Mouse (Mus musculus): ENCODE data around the gene Eci3. TPM values are rescaled to one million over a fixed set of nuclear protein-coding genes. Genes with fewer than 3 reads are reported as not detected.
A peak's percentile ranks its signal among the peaks of the same experiment; 100 is the strongest.
"Not testable (repeated sequence)": the region's sequence is repeated elsewhere in the genome, so short reads cannot be mapped to it uniquely, and the experiment has no call there.

Gene Eci3
- polyA plus RNA-seq (2015; fragmentation: Nextera tagmentation; extraction: Ambion mirVana), result 0.30 and 0.75 TPM in 2 replicates

DNA sequence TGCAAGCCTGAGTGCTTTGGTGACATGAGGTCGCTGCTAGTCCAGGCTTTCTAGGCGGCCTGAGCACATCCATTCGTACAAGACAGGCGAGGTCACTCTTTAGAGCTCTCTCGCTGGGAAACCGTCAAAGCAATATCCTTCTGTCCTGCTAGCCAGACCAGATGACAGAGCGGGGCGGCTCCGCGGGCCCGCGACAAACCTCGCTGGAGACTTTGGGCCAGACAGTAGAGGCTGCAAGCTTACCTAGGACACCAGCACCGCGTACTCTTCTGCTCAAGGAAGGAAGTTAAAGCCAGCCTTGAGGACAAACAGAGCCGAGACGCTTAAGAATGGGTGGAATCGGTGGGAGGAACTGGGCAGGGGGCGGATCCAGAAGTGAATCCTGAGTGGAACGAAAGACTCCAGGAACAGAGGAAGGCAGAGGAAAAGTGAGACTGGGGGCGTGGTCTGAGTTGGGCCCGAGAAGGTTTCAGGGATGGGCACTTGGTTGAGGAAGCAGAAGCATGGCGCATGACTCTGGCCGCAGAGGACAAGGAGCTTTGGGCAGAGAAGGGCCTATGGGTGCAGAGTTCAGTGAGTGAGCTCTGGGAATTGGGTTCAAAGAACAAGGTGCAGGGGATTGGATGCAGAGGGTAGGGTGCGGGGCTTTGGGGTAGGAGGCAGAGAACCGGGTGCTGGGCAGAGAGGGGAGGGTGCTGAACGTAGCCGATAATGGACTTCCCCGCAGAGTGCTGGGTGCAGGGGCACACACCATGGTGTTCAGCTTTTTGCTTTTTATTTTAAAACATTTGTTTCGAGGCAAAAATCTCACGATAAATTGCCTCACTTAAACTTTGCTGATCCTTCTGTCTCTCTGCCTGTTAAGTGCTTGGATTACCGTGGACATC is at the start of gene Eci3:
Gene Eci3 (minus strand): TSS at position 300 of the 887 bp plus-strand sequence.
- Histone ChIP-seq H3K36me3 (no peaks in the 10 kb centered on the region), H3K9ac (peak within 1 kb of the TSS; percentile 56), H3K9me3 (replicated peaks) (no peaks in the 10 kb centered on the region), H3K4me3 (peak within 1 kb of the TSS; percentile 55), H3K27ac (no peak within 1 kb of the TSS), H3K4me2 (peak within 1 kb of the TSS; percentile 92), H3K4me1 (replicated peaks) (peaks cover 12% of the 10 kb centered on the region), H3K27me3 (peaks cover 13% of the 10 kb centered on the region)
- WGBS, result 4% methylated on average over 32 of the region's 32 CpGs
- no peak for ATAC-seq (replicated peaks; ENCODE audit: insufficient number of reproducible peaks, insufficient read depth, low FRiP score, low read depth)

DNA sequence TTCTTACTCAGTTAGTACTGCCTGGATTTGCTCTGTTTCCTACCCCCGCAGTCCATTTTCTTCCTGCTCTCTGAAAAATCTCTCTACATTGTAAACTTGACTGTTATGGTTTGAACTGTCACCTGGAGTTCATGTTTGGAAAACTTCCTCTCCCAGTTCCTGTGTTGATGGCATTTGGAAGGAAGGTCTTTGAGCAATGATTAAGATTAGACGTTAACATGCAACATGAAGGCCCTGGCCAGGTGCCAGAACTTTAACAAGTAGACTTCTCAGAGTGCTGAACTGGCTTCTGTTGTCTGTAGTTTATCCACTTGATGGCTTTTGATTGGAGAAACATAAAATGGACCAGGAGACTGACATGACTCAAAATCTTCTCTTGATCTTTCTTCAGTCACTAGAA is 32.3 kb upstream of the Eci3 start:
- no peaks in the 10 kb centered on the region for H3K36me3 ChIP-seq
- no peak overlapping the region for H3K4me3 ChIP-seq
- no peak overlapping the region for H3K4me2 ChIP-seq
- no peaks in the 10 kb centered on the region for H3K27me3 ChIP-seq
- H3K9ac ChIP-seq, result no peak overlapping the region
- 45% methylated on average over 2 of the region's 2 CpGs for WGBS
- ATAC-seq (replicated peaks; ENCODE audit: insufficient number of reproducible peaks, insufficient read depth, low FRiP score, low read depth), result no peak
- peaks cover 16% of the 10 kb centered on the region for H3K4me1 ChIP-seq (replicated peaks)
- no peaks in the 10 kb centered on the region for H3K9me3 ChIP-seq (replicated peaks)
- H3K27ac ChIP-seq, result no peak overlapping the region

DNA sequence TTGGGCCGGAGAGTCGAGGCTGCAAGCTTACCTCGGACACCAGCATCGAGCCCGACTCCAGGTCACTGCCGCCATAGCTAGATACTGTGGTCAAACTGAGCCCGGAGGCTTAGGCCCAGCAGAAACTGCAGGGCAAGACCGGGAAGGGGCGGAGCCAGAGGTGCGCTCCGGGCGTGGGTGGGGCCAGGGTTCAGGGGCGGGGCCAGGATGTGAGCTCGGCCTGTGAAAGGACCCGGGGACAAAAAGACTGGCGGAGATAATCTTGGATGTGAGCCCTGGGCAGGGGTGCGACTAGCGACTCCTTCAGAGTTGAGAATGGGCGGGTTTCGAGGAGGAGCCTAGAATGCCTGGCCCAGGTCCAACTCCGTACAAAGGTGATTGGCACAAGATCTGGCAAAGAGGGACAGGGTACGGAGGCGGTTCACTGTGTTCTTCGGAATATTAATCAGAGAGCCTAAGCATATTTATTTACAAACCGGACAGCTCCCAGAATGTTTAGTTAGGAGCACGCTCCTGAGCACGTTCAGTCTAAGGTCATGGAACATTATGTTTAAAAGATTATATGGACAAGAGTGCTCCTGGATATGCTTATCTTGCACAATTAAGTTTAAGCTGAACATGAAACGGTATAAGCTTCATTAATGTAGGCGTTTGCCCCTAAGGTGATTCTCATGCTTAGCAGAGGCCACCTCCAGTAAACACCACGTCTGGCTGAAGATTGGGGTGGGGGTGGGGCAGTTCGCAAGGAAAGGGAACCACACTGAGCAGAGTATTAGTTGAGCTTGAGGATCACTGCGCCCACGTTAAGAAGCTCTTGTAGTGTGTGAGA is 30.6 kb upstream of the Eci3 start:
- H3K27me3 ChIP-seq, result no peaks in the 10 kb centered on the region
- ATAC-seq (replicated peaks; ENCODE audit: insufficient number of reproducible peaks, insufficient read depth, low FRiP score, low read depth), result peak; percentile 98
- peaks cover 13% of the 10 kb centered on the region for H3K36me3 ChIP-seq
- peak overlapping the region; percentile 90 for H3K27ac ChIP-seq
- 2% methylated on average over 33 of the region's 33 CpGs for WGBS
- peak overlapping the region; percentile 79 for H3K9ac ChIP-seq
- no peaks in the 10 kb centered on the region for H3K9me3 ChIP-seq (replicated peaks)
- peaks cover 16% of the 10 kb centered on the region for H3K4me1 ChIP-seq (replicated peaks)
- H3K4me3 ChIP-seq, result peak overlapping the region; percentile 64
- peak overlapping the region; percentile 76 for H3K4me2 ChIP-seq

DNA sequence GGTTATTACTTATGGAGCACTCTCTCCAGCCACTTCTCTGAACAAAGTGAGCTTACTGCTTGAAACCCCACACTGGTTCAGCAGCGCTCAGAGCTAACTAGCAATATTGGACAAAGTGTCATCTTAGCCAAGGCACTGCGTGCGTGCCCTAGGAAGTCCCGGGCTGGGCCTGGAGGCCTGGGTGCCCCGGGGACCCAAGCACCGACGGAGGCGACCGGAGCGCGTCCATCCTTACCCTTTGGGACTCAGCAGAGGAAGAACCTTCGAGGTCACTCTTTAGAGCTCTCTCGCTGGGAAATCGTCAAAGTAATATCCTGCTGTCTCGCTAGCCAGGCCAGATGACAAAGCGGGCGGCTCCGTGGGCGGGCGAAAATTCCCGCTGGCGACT is 30.0 kb upstream of the Eci3 start:
- under 1% methylated on average over 22 of the region's 22 CpGs for WGBS
- peaks cover 16% of the 10 kb centered on the region for H3K4me1 ChIP-seq (replicated peaks)
- H3K36me3 ChIP-seq, result peaks cover 18% of the 10 kb centered on the region
- no peaks in the 10 kb centered on the region for H3K27me3 ChIP-seq
- H3K4me3 ChIP-seq, result peak overlapping the region; percentile 64
- peak; percentile 54 for ATAC-seq (replicated peaks; ENCODE audit: insufficient number of reproducible peaks, insufficient read depth, low FRiP score, low read depth)
- H3K4me2 ChIP-seq, result peak overlapping the region; percentile 76
- H3K9ac ChIP-seq, result peak overlapping the region; percentile 79
- peak overlapping the region; percentile 90 for H3K27ac ChIP-seq
- no peaks in the 10 kb centered on the region for H3K9me3 ChIP-seq (replicated peaks)

DNA sequence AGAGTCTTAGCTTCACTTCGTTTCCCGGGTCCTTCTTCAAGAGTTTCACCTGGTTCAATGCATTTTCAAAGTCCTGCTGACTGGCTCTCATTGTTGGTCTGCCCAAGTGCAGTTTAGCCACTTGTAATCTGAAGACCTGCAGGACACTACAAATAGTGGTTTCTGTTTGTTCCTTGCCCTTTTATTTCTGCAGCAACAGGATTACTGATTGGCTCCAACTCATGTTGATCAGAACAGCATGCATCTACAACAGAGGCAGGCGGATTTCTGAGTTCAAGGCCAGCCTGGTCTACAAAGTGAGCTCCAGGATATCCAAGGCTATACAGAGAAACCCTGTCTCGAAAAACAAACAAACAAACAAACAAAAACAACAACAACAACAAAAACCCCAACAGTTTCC is 29.5 kb upstream of the Eci3 start:
- no peaks in the 10 kb centered on the region for H3K9me3 ChIP-seq (replicated peaks)
- H3K36me3 ChIP-seq, result peaks cover 23% of the 10 kb centered on the region
- 77% methylated on average over 4 of the region's 4 CpGs for WGBS
- H3K4me3 ChIP-seq, result peak overlapping the region; percentile 64
- H3K27ac ChIP-seq, result peak overlapping the region; percentile 90; the same call in 1 of the 2 replicates
- peaks cover 16% of the 10 kb centered on the region for H3K4me1 ChIP-seq (replicated peaks)
- ATAC-seq (replicated peaks; ENCODE audit: insufficient number of reproducible peaks, insufficient read depth, low FRiP score, low read depth), result no peak
- H3K4me2 ChIP-seq, result peak overlapping the region; percentile 76
- H3K9ac ChIP-seq, result peak overlapping the region; percentile 79
- no peaks in the 10 kb centered on the region for H3K27me3 ChIP-seq

DNA sequence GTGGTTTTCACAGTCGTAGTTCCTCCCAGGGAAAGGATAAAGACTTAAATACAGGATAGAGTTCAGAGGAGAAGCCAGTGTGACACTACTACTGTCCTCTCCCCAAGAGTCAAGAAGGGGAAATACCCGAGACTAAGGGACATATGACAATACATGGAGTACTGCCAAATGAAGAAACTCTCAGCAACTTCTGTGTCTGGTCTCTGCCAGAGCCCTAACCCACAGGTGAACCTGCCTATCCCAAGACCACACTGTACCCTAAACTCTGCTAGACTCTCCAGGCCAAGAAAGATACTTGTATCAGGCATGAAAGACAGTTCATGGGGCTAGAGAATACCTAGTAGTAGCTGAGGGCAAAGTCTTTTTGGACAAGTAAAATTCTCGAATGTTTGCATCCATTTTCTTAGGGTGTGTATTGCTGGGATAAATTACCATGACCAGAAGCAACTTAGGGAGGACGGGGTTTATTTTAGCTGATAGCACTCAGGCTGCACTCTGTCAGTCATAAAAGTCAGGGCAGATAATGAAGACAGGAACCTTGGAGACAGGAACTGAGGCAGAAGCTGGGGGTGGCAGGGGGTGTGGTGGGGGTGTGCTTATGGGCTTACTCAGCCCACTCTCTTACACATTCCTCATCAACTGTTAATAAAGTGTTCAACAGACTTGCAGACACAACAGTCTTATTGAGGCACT is 28.1 kb upstream of the Eci3 start:
- peaks cover 36% of the 10 kb centered on the region for H3K36me3 ChIP-seq
- H3K4me3 ChIP-seq, result no peak overlapping the region
- H3K4me1 ChIP-seq (replicated peaks), result peaks cover 16% of the 10 kb centered on the region
- H3K9ac ChIP-seq, result no peak overlapping the region
- 62% methylated on average over 4 of the region's 4 CpGs for WGBS
- no peak overlapping the region for H3K4me2 ChIP-seq
- ATAC-seq (replicated peaks; ENCODE audit: insufficient number of reproducible peaks, insufficient read depth, low FRiP score, low read depth), result no peak
- H3K27me3 ChIP-seq, result no peaks in the 10 kb centered on the region
- H3K9me3 ChIP-seq (replicated peaks), result no peaks in the 10 kb centered on the region
- no peak overlapping the region for H3K27ac ChIP-seq

DNA sequence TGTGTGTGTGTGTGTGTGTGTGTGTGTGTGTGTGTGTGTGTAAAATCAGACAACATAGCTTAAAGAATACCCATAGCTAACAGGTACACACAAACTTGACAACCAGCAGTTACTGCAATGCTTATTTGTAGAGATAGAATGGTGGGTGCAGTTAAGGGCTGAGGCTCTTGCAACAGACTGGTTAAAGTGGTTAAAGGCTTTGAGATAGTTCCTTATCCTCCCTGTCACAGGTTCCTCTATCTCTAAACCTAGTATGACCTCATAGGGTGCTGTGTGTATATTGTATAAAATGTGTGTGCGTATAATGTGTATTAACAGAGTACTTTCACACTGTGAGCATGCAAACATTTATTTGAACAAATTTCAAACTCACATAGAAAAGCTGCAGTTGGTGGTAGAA is 19.9 kb upstream of the Eci3 start:
- not testable (repeated sequence) for H3K27me3 ChIP-seq; H3K4me2 ChIP-seq; H3K27ac ChIP-seq; H3K4me3 ChIP-seq; H3K4me1 ChIP-seq (replicated peaks); H3K9me3 ChIP-seq (replicated peaks); H3K9ac ChIP-seq; ATAC-seq (replicated peaks; ENCODE audit: insufficient number of reproducible peaks, insufficient read depth, low FRiP score, low read depth)
- peaks cover 86% of the 10 kb centered on the region for H3K36me3 ChIP-seq
- WGBS, result 97% methylated on average over 1 of the region's 1 CpGs

DNA sequence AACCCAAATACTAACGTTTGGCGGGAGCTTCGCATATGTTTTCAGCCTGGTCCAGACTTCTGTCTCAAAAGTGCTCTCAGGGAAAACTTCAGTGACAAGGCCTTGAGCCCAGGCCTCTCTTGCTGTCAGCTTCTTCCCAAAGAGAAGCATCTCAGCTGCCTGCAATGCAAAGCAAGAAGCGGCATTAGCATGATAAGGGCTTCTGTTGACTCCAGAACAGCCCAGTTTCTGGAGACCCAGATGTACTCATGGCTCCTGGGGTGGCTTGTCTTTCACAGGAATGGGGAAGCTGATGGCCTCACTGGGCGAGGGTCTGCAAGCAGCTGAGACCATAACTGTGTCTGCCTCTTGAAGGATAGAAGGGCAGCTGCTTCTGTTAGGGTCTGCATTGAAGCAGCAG is 15.0 kb upstream of the Eci3 start:
- H3K36me3 ChIP-seq, result peaks cover 59% of the 10 kb centered on the region
- H3K4me1 ChIP-seq (replicated peaks); ATAC-seq (replicated peaks; ENCODE audit: insufficient number of reproducible peaks, insufficient read depth, low FRiP score, low read depth); H3K27me3 ChIP-seq; H3K9me3 ChIP-seq (replicated peaks); H3K9ac ChIP-seq; H3K27ac ChIP-seq; H3K4me3 ChIP-seq; H3K4me2 ChIP-seq: not testable (repeated sequence)
- 78% methylated on average over 5 of the region's 5 CpGs for WGBS

DNA sequence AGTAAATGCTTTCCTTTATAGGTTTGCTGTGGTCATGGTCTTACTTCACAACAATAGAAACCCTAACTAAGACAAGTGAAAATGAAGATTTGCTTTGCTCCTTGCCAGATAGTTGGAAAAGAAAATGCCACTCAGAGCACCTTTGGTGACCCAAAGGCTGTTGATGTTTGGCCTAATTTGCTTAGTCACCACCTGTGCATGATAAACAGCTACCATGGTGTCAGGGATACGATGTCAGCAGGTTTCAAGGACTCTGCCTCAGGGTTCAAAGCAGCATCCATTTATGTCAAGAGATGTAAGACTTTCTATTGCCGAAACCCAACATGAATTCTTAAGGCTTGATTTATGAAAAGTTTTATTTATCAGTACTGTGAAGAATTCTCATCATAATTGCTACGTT is 13.8 kb upstream of the Eci3 start:
- ATAC-seq (replicated peaks; ENCODE audit: insufficient number of reproducible peaks, insufficient read depth, low FRiP score, low read depth), result no peak
- Histone ChIP-seq H3K36me3 (peaks cover 54% of the 10 kb centered on the region), H3K4me1 (replicated peaks) (no peaks in the 10 kb centered on the region), H3K27ac (no peak overlapping the region), H3K9ac (no peak overlapping the region), H3K27me3 (no peaks in the 10 kb centered on the region), H3K4me3 (no peak overlapping the region), H3K9me3 (replicated peaks) (no peaks in the 10 kb centered on the region), H3K4me2 (no peak overlapping the region)
- WGBS, result 85% methylated on average over 3 of the region's 3 CpGs

DNA sequence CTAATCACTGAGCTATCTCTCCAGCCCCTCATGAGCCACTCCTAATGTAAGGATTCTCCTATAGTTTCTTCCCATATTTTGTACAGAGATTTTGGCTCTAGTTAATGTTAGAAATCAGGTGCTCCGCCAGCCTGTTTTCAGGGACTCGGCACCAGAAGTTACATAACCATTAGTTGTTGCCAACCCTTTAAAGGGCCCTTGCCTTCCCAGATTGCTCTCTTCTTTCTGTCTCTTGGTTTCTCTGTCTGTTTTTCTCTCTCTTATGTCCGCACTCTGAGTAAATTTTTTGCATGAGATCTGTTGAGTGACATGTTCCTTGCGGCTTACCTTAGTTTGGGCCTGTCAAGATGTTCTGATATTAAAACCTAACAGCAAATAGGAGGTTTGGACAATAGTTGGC is 12.5 kb upstream of the Eci3 start:
- Histone ChIP-seq H3K9me3 (replicated peaks) (no peaks in the 10 kb centered on the region), H3K27me3 (no peaks in the 10 kb centered on the region), H3K36me3 (peaks cover 42% of the 10 kb centered on the region), H3K27ac (no peak overlapping the region), H3K4me3 (no peak overlapping the region), H3K4me2 (no peak overlapping the region), H3K9ac (no peak overlapping the region), H3K4me1 (replicated peaks) (no peaks in the 10 kb centered on the region)
- no peak for ATAC-seq (replicated peaks; ENCODE audit: insufficient number of reproducible peaks, insufficient read depth, low FRiP score, low read depth)
- 86% methylated on average over 4 of the region's 4 CpGs for whole genome bisulfite sequencing

DNA sequence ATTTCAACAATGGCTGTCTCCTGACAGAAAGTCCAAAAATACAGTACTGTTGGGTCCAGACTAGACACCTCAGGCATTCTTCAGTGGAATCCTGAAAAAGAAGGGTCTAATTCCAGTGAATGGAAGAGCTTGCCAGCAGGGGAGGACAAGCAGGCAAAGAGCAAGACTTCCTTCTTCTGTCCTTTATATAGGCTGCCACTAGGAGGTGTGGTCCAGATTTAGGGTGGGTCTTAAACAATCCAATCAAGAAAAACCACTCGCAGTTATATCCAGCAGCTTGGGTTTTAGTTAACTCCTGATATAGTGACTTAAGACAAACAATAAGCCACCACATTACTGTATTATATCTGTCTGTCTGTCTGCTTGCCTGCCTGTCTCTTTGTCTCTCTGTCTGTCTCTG is 10.2 kb upstream of the Eci3 start:
- Histone ChIP-seq H3K27ac (no peak overlapping the region), H3K9ac (no peak overlapping the region), H3K9me3 (replicated peaks) (no peaks in the 10 kb centered on the region), H3K27me3 (no peaks in the 10 kb centered on the region), H3K36me3 (peaks cover 20% of the 10 kb centered on the region), H3K4me1 (replicated peaks) (no peaks in the 10 kb centered on the region), H3K4me3 (no peak overlapping the region), H3K4me2 (no peak overlapping the region)
- no peak for ATAC-seq (replicated peaks; ENCODE audit: insufficient number of reproducible peaks, insufficient read depth, low FRiP score, low read depth)
- 29% methylated on average over 1 of the region's 1 CpGs for WGBS

Measured in heart, embryonic 15.5 days (tissue).